Mouse (Mus musculus) lung, embryonic 14.5 days (tissue): ENCODE data around the gene Adamts12. TPM values are rescaled to one million over a fixed set of nuclear protein-coding genes. Genes with fewer than 3 reads are reported as not detected.
A peak's percentile ranks its signal among the peaks of the same experiment; 100 is the strongest.

Experiments used
- ATAC-seq: fragments of 200-750 bp; cut with Nextera tagmentation; 2 replicates; pipeline ENCODE4 v1.8.0; 2017; ENCODE audit warnings: mild to moderate bottlenecking, moderate TSS enrichment, moderate library complexity; ENCODE audit not compliant: insufficient read depth
- DNase-seq: peaks from one replicate; pipeline ENCODE4 v3.0.0-alpha.2; 2015
- H3K27ac ChIP-seq: fragments of 300-500 bp; sonication (generic); 2 replicates; pipeline ENCODE4 v1.5.1; 2014; ENCODE audit warnings: low read depth, mild to moderate bottlenecking, moderate library complexity
- H3K27me3 ChIP-seq: fragments of 300-500 bp; sonication (generic); 2 replicates; pipeline ENCODE4 v1.6.1; 2014; ENCODE audit warnings: low read length, control low read depth; ENCODE audit not compliant: insufficient read depth
- H3K36me3 ChIP-seq: fragments of 300-500 bp; sonication (generic); 2 replicates; pipeline ENCODE4 v1.6.1; 2014; ENCODE audit warnings: control low read depth; ENCODE audit not compliant: insufficient read depth
- H3K4me1 ChIP-seq: fragments of 300-500 bp; sonication (generic); 2 replicates; pipeline ENCODE4 v1.6.1; 2014; ENCODE audit warnings: antibody characterized with exemption, control low read depth; ENCODE audit not compliant: insufficient read depth
- H3K4me2 ChIP-seq: fragments of 300-500 bp; sonication (generic); 2 replicates; pipeline ENCODE4 v1.6.1; 2014; ENCODE audit warnings: mild to moderate bottlenecking
- H3K4me3 ChIP-seq: fragments of 300-500 bp; sonication (generic); 2 replicates; pipeline ENCODE4 v1.5.1; 2014; ENCODE audit warnings: low read depth, low read length
- H3K9ac ChIP-seq: fragments of 300-500 bp; sonication (generic); 2 replicates; pipeline ENCODE4 v1.6.1; 2014
- H3K9me3 ChIP-seq: fragments of 300-500 bp; sonication (generic); 2 replicates; pipeline ENCODE4 v1.6.1; 2016; ENCODE audit warnings: low read depth, low read length, control low read depth
- CTCF ChIP-seq: IDR thresholded peaks from 2 replicates; pipeline ENCODE4 v1.5.1; 2016; ENCODE audit warnings: antibody characterized with exemption, low read depth
- WGBS: fragments of 180-500 bp; shearing (Covaris S2); extraction: QIAGEN DNeasy Blood & Tissue Kit; methylation state at CpG from one replicate; pipeline ENCODE4 v1.1.7; 2014; 5-methylcytosine and 5-hydroxymethylcytosine counted together
- polyA plus RNA-seq: library from polyadenylated mRNA; unstranded; fragments of >200 nt; fragmentation: Nextera tagmentation; extraction: Ambion mirVana; gene quantifications from 2 replicates; pipeline ENCODE4 v1.2.1, GENCODE M21; 2014

Gene Adamts12
- polyA plus RNA-seq, 1 experiment from 2014 or later, result 7.0 TPM

- peaks cover 37% of the 10 kb centered on the region for H3K27me3 ChIP-seq
- 3% methylated on average over 8 of the region's 8 CpGs for WGBS
- TF ChIP-seq CTCF, result no peak
- H3K4me1 ChIP-seq, result 0 out of 2 replicates have a peak, but pooled peaks cover 5% of the 10 kb centered on the region
- H3K4me3 ChIP-seq, result peak overlapping the region; percentile 36
- ATAC-seq, result no peak
- no peak overlapping the region for H3K9ac ChIP-seq
- H3K27ac ChIP-seq, result no peak overlapping the region
- no peaks in the 10 kb centered on the region for H3K36me3 ChIP-seq
- no peaks in the 10 kb centered on the region for H3K9me3 ChIP-seq
- DNase-seq, result no peak
- peak overlapping the region; percentile 60 for H3K4me2 ChIP-seq
These were observed 27.3 kb upstream of the Adamts12 start for GRCm38 (mm10) chr15:11037376-11037695.

GRCm38 (mm10) chr15:11037711-11038110, 26.9 kb upstream of the Adamts12 start, which contains the start of gene Rxfp3:
Gene Rxfp3, minus strand, starts transcription at chr15:11037991.
- H3K27ac ChIP-seq, result no peak within 1 kb of the TSS
- 0 out of 2 replicates have a peak, but pooled peaks cover 5% of the 10 kb centered on the region for H3K4me1 ChIP-seq
- no peaks in the 10 kb centered on the region for H3K9me3 ChIP-seq
- peak; percentile 37 for DNase-seq
- no peak for TF ChIP-seq CTCF
- H3K4me3 ChIP-seq, result peak within 1 kb of the TSS; percentile 36
- peak within 1 kb of the TSS; percentile 60 for H3K4me2 ChIP-seq
- ATAC-seq, result no peak
- WGBS, result 4% methylated on average over 16 of the region's 16 CpGs
- no peaks in the 10 kb centered on the region for H3K36me3 ChIP-seq
- peaks cover 37% of the 10 kb centered on the region for H3K27me3 ChIP-seq
- no peak within 1 kb of the TSS for H3K9ac ChIP-seq

- Histone ChIP-seq H3K4me1 (0 out of 2 replicates have a peak, but pooled peaks cover 5% of the 10 kb centered on the region), H3K27ac (no peak overlapping the region), H3K27me3 (peaks cover 37% of the 10 kb centered on the region), H3K9me3 (no peaks in the 10 kb centered on the region), H3K4me2 (no peak overlapping the region), H3K9ac (no peak overlapping the region), H3K4me3 (no peak overlapping the region), H3K36me3 (no peaks in the 10 kb centered on the region)
- DNase-seq (peak; percentile 92), ATAC-seq (no peak)
- TF ChIP-seq CTCF, result peak; percentile 76
- 2% methylated on average over 12 of the region's 12 CpGs for WGBS
These were observed 26.1 kb upstream of the Adamts12 start for GRCm38 (mm10) chr15:11038476-11038875.

GRCm38 (mm10) chr15:11040067-11040466, 24.5 kb upstream of the Adamts12 start:
- no peak overlapping the region for H3K4me2 ChIP-seq
- no peak for TF ChIP-seq CTCF
- H3K9ac ChIP-seq, result no peak overlapping the region
- 22% methylated on average over 5 of the region's 5 CpGs for WGBS
- no peaks in the 10 kb centered on the region for H3K36me3 ChIP-seq
- ATAC-seq, result peak; percentile 53; the same call in 1 of the 2 replicates
- no peak overlapping the region for H3K27ac ChIP-seq
- H3K4me1 ChIP-seq, result 0 out of 2 replicates have a peak, but pooled peaks cover 5% of the 10 kb centered on the region
- H3K27me3 ChIP-seq, result peaks cover 33% of the 10 kb centered on the region
- no peak overlapping the region for H3K4me3 ChIP-seq
- peak; percentile 14 for DNase-seq
- H3K9me3 ChIP-seq, result no peaks in the 10 kb centered on the region

- 50% methylated on average over 2 of the region's 2 CpGs for WGBS
These were observed 23.4 kb upstream of the Adamts12 start for GRCm38 (mm10) chr15:11041229-11041628.

GRCm38 (mm10) chr15:11042828-11043227, 21.8 kb upstream of the Adamts12 start:
- WGBS, result 83% methylated on average over 5 of the region's 5 CpGs

More at GRCm38 (mm10) chr15:11041229-11041628, 23.4 kb upstream of the Adamts12 start:
- no peak overlapping the region for H3K9ac ChIP-seq
- no peak for TF ChIP-seq CTCF
- H3K27me3 ChIP-seq, result peaks cover 22% of the 10 kb centered on the region
- 0 out of 2 replicates have a peak, but pooled peaks cover 4% of the 10 kb centered on the region for H3K4me1 ChIP-seq
- no peak overlapping the region for H3K4me2 ChIP-seq
- no peak overlapping the region for H3K27ac ChIP-seq
- DNase-seq (no peak), ATAC-seq (no peak)
- H3K4me3 ChIP-seq, result no peak overlapping the region
- H3K36me3 ChIP-seq, result no peaks in the 10 kb centered on the region
- H3K9me3 ChIP-seq, result no peaks in the 10 kb centered on the region

GRCm38 (mm10) chr15:11053678-11054439, 10.7 kb upstream of the Adamts12 start:
- no peak overlapping the region for H3K4me3 ChIP-seq
- H3K4me1 ChIP-seq, result no peaks in the 10 kb centered on the region
- ATAC-seq, result no peak; the same call in 1 of the 2 replicates
- no peak overlapping the region for H3K27ac ChIP-seq
- H3K9me3 ChIP-seq, result no peaks in the 10 kb centered on the region
- WGBS, result 40% methylated on average over 10 of the region's 10 CpGs
- DNase-seq, result no peak
- H3K27me3 ChIP-seq, result no peaks in the 10 kb centered on the region
- H3K9ac ChIP-seq, result no peak overlapping the region
- no peak for TF ChIP-seq CTCF
- H3K36me3 ChIP-seq, result no peaks in the 10 kb centered on the region
- H3K4me2 ChIP-seq, result no peak overlapping the region

More at GRCm38 (mm10) chr15:11042828-11043227, 21.8 kb upstream of the Adamts12 start:
- Histone ChIP-seq H3K36me3 (no peaks in the 10 kb centered on the region), H3K4me3 (no peak overlapping the region), H3K27ac (no peak overlapping the region), H3K9me3 (no peaks in the 10 kb centered on the region), H3K4me2 (no peak overlapping the region), H3K9ac (no peak overlapping the region), H3K27me3 (peaks cover 6% of the 10 kb centered on the region), H3K4me1 (no peaks in the 10 kb centered on the region)
- ATAC-seq (no peak), DNase-seq (no peak)
- no peak for TF ChIP-seq CTCF
